In the genomic region with DNA sequence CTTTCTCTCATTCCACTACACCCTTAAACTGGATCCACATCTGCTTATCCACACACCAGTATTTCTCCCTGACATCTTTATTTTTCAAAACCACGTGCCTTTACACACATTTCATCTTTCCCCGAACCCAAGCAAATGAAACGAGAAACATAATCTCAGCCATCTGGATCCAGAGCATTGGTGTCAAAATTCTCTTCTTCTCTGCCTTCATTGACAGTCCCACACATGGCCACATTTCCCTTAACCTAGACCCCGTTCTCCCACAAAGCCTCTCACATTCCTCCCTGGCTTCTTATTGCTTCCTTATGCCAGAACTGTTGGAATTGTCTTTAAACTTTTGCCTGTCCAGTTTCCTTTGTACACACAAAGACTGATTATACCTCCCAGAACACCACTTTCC, we compare ENCODE assay signal across 23 mouse cellular contexts.
"Had no signal": no experiment of that assay in that cellular context is flagged by ENCODE, and none has a peak within 500 bp of the region (broad histone marks: within the 10 kb centered on the region; RNA-seq: fewer than 3 reads in every experiment).

No protein-coding gene starts in this region.

- H3K27me3 ChIP-seq: kidney, embryonic 15.5 days; limb, embryonic 12.5 days; liver, embryonic 12.5 days; liver, embryonic 15.5 days; lung, embryonic 15.5 days; neural tube, embryonic 13.5 days; stomach, embryonic 15.5 days had no signal

- H3K9me3 ChIP-seq: kidney, embryonic 15.5 days; limb, embryonic 12.5 days; liver, embryonic 12.5 days; liver, embryonic 15.5 days; lung, embryonic 15.5 days; neural tube, embryonic 13.5 days; stomach, embryonic 15.5 days had no signal

- H3K4me2 ChIP-seq: kidney, embryonic 15.5 days; limb, embryonic 12.5 days; liver, embryonic 12.5 days; liver, embryonic 15.5 days; lung, embryonic 15.5 days; neural tube, embryonic 13.5 days; stomach, embryonic 15.5 days had no signal

- DNase-seq: kidney, adult 11 months; kidney, adult 8-10 months; kidney, postnatal 10 days; kidney, postnatal 36 days; layer of hippocampus, postnatal 36 days; liver; lung, adult 18-20 months; lung, postnatal 10 days; lung, postnatal 36 days; retina, postnatal 1 day; right cerebral cortex, postnatal 25 days; spleen, adult 18-20 months; thymus, postnatal 25 days had no signal

- H3K4me3 ChIP-seq: kidney, embryonic 15.5 days; left cerebral cortex, adult 2 months; limb, embryonic 12.5 days; liver, embryonic 12.5 days; liver, embryonic 15.5 days; lung, embryonic 15.5 days; myocyte; neural tube, embryonic 13.5 days; stomach, embryonic 15.5 days had no signal

- H3K36me3 ChIP-seq: kidney, embryonic 15.5 days; limb, embryonic 12.5 days; liver, embryonic 12.5 days; liver, embryonic 15.5 days; lung, embryonic 15.5 days; neural tube, embryonic 13.5 days; stomach, embryonic 15.5 days had no signal

- H3K9ac ChIP-seq: kidney, embryonic 15.5 days; limb, embryonic 12.5 days; liver, embryonic 12.5 days; liver, embryonic 15.5 days; lung, embryonic 15.5 days; neural tube, embryonic 13.5 days; stomach, embryonic 15.5 days had no signal

- H3K4me1 ChIP-seq: kidney, embryonic 15.5 days; liver, embryonic 12.5 days; liver, embryonic 15.5 days; lung, embryonic 15.5 days; stomach, embryonic 15.5 days had no signal

- H3K27ac ChIP-seq: kidney, embryonic 15.5 days; left cerebral cortex, adult 2 months; limb, embryonic 12.5 days; liver, embryonic 12.5 days; liver, embryonic 15.5 days; lung, embryonic 15.5 days; neural tube, embryonic 13.5 days; stomach, embryonic 15.5 days had no signal

- ATAC-seq: liver, embryonic 12.5 days; midbrain, embryonic 16.5 days had no signal
